Mouse (Mus musculus) liver, embryonic 14.5 days (tissue): Measurements from ENCODE around the gene Toe1. TPM values are rescaled to one million over a fixed set of nuclear protein-coding genes. Genes with fewer than 3 reads are reported as not detected.
A peak's percentile ranks its signal among the peaks of the same experiment; 100 is the strongest.

Experiments used
- ATAC-seq: fragments of 200-750 bp; cut with Nextera tagmentation; 2 replicates; pipeline ENCODE4 v1.8.0; 2017; ENCODE audit warnings: moderate number of reproducible peaks, mild to moderate bottlenecking, moderate library complexity; ENCODE audit not compliant: insufficient read depth
- DNase-seq, 3 experiments: peaks; one replicate each; pipeline ENCODE4 v3.0.0-alpha.2; 2012 to 2013; ENCODE audit warnings: low read depth in 3 of 3, low spot score in 3 of 3
- H3K27ac ChIP-seq: fragments of 300-500 bp; sonication (generic); 2 replicates; pipeline ENCODE4 v1.5.1; 2014; ENCODE audit warnings: moderate library complexity, mild to moderate bottlenecking, control low read depth, inconsistent platforms
- H3K27me3 ChIP-seq: fragments of 300-500 bp; sonication (generic); 2 replicates; pipeline ENCODE4 v1.6.1; 2014; ENCODE audit warnings: mild to moderate bottlenecking, low read length, moderate library complexity; ENCODE audit not compliant: control insufficient read depth, insufficient read depth
- H3K36me3 ChIP-seq: fragments of 300-500 bp; sonication (generic); replicated peaks from 2 replicates; pipeline ENCODE4 v1.6.1; 2014; ENCODE audit warnings: low read depth; ENCODE audit not compliant: control insufficient read depth, insufficient read depth
- H3K4me1 ChIP-seq, 2 experiments: fragments of 200-500 bp in 1 of 2; fragments of 300-500 bp in 1 of 2; sonication (generic) in 1 of 2; replicated peaks; 2 replicates each; pipeline ENCODE4 v1.6.1; 2012 to 2014; ENCODE audit warnings: antibody characterized with exemption in 1 of 2, inconsistent platforms in 1 of 2, low read length in 1 of 2; ENCODE audit not compliant: control insufficient read depth in 2 of 2, insufficient read depth in 2 of 2
- H3K4me2 ChIP-seq: fragments of 300-500 bp; sonication (generic); 2 replicates; pipeline ENCODE4 v1.6.1; 2014; ENCODE audit warnings: low read depth, mild to moderate bottlenecking, control low read depth, moderate library complexity
- H3K4me3 ChIP-seq, 2 experiments: fragments of 200-500 bp in 1 of 2; fragments of 300-500 bp in 1 of 2; sonication (generic) in 1 of 2; 2 replicates each; pipeline ENCODE4 v1.5.1; 2012 to 2014; ENCODE audit warnings: low read depth in 2 of 2, low read length in 2 of 2, mild to moderate bottlenecking in 2 of 2, control low read depth in 1 of 2, inconsistent platforms in 1 of 2, moderate library complexity in 1 of 2; ENCODE audit not compliant: insufficient read depth in 1 of 2
- H3K9ac ChIP-seq: fragments of 300-500 bp; sonication (generic); replicated peaks from 2 replicates; pipeline ENCODE4 v1.6.1; 2014; ENCODE audit warnings: mild to moderate bottlenecking, control low read depth, moderate library complexity
- H3K9me3 ChIP-seq: fragments of 300-500 bp; sonication (generic); 2 replicates; pipeline ENCODE4 v1.6.1; 2016; ENCODE audit warnings: low read length, mixed read lengths; ENCODE audit not compliant: control insufficient read depth
- CTCF ChIP-seq: IDR thresholded peaks from 2 replicates; pipeline ENCODE4 v1.5.1; 2016; ENCODE audit warnings: antibody characterized with exemption, low read depth, control low read depth
- EP300 ChIP-seq: IDR thresholded peaks from 2 replicates; pipeline ENCODE4 v1.6.1; 2016; ENCODE audit warnings: antibody characterized with exemption, low read depth
- WGBS: fragments of 180-500 bp; shearing (Covaris S2); extraction: QIAGEN DNeasy Blood & Tissue Kit; methylation state at CpG from one replicate; pipeline ENCODE4 v1.1.7; 2014; ENCODE audit not compliant: insufficient replicate concordance; 5-methylcytosine and 5-hydroxymethylcytosine counted together
- polyA plus RNA-seq, 2 experiments: library from polyadenylated mRNA; depleted of rRNA in 1 of 2; stranded (reverse) in 1 of 2; unstranded in 1 of 2; fragments of >200 nt; fragmentation: Nextera tagmentation in 1 of 2; extraction: Ambion mirVana in 1 of 2; gene quantifications; 2 replicates each; pipeline versions ENCODE4 v1.2.1 to v1.2.3; 2012 to 2014

The Toe1 gene
- polyA plus RNA-seq (2012; rRNA removed) = 13.7 and 14.7 TPM in 2 replicates
- polyA plus RNA-seq (2014; fragmentation: Nextera tagmentation; extraction: Ambion mirVana) = 14.2 and 15.0 TPM in 2 replicates

DNA sequence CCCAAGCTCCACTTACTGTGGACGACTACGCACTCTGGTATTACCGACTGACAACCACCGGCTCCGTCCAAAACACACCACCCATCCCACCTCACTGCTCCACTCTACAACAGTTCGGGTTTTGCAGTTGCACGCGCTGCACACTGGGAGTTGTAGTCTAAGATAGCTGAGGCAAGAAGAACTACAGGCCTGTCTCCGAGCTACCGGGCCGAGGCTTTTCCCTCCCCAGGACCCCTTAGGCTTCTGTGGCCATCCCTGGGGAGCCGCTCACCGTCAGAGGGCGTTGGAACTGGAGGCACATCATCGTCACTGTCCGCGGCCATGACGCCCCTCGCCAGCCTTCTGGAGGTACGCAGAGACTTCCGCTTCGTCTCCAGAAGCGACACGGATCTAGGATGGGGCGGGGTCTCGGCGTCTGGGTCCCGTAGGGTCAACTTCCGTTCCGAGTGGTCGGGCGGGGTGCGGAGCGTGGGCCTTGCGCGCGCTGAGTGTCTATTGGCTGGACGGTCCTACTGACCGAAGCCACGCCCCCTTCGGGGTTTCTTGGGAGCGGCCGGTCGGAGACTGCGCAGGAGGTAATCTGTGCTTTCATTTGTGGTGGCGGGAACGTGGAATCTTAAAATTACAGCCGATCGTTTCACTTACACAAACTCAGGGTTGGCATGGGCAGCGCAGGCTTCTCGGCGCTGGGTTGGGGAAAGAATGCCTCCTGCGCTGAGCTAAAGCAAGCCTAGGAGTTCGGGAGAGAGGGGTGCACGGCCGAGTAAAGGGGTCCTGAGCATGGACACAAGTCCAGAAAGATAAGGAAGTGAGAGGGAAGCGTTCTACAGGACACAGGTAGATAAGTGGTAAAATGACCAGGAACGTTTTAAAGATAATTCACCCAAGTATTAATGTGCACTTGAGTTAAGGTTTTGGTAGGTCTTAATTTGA lies at the start of gene Toe1, which contains the start of gene Mutyh:
Gene Toe1 (minus strand): TSS at position 444 of the 933 bp plus-strand sequence.
Gene Mutyh (plus strand): TSS at position 527 of the 933 bp plus-strand sequence.
- H3K27me3 ChIP-seq = no peaks in the 10 kb centered on the region
- H3K36me3 ChIP-seq = peaks cover 23% of the 10 kb centered on the region
- peak within 1 kb of the TSS; percentile 69 to 76 for H3K4me3 ChIP-seq
- TF ChIP-seq CTCF (peak; percentile 34), EP300 (no peak)
- peak within 1 kb of the TSS; percentile 94 for H3K4me2 ChIP-seq
- ATAC-seq = peak; percentile 97
- no peaks in the 10 kb centered on the region for H3K9me3 ChIP-seq
- under 1% methylated on average over 58 of the region's 58 CpGs for WGBS
- peaks cover 9 to 11% of the 10 kb centered on the region in 2 experiments for H3K4me1 ChIP-seq
- H3K27ac ChIP-seq = peak within 1 kb of the TSS; percentile 60
- H3K9ac ChIP-seq = peak within 1 kb of the TSS; percentile 79
- peak; percentile 95 to 96 (median 95) for DNase-seq

DNA sequence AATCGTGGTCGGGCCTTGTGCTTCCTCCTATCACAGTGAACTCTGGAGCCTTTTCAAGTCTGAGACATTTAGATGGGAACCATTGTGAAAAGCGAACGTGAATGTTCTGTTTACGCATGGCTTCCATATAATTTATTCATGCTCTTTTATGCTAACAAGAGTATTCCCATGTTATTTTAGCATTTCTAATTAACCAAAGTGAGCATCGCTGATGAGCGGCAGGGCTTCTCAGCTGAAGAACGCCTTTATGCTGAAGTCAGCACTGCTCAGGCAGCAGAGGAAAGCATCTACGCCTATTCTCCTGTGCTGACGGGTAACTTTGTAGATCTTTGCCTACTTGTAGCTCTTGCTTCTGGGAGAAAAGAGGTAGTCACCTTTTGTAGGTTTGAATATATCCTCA lies 49.8 kb upstream of the Toe1 start:
- Histone ChIP-seq H3K27me3 (no peaks in the 10 kb centered on the region; the same call in none of the 2 replicates), H3K9ac (no peak overlapping the region), H3K9me3 (no peaks in the 10 kb centered on the region), H3K4me2 (no peak overlapping the region), H3K4me3 (no peak overlapping the region), H3K27ac (no peak overlapping the region), H3K4me1 (no peaks in the 10 kb centered on the region), H3K36me3 (no peaks in the 10 kb centered on the region)
- WGBS = 74% methylated on average over 10 of the region's 10 CpGs
- ATAC-seq (no peak), DNase-seq (no peak)
- TF ChIP-seq EP300 (no peak), CTCF (no peak)

DNA sequence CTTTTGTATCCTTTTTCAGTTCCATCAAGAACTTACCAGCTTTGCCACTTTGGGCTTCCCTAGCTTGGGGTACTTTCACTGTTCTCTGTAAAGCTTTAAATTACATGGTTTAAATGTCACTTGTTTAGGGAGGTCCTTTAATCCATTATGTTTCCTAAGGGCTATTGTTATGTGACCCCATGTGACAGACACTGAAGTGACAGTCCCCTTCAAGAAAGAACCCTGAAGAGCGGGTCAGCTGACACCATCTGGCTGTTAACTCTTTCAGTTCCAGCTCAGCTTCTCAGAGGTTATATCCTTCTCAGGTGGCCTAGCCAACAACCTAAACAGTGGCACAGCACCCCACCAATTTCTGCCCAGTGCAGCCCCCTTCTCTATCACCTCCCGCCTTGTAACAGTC lies 46.8 kb upstream of the Toe1 start:
- TF ChIP-seq CTCF (no peak), EP300 (no peak)
- no peaks in the 10 kb centered on the region for H3K9me3 ChIP-seq
- ATAC-seq (no peak), DNase-seq (no peak)
- no peak overlapping the region for H3K9ac ChIP-seq
- 21% methylated on average over 2 of the region's 2 CpGs for WGBS
- no peak overlapping the region for H3K4me3 ChIP-seq
- H3K36me3 ChIP-seq = no peaks in the 10 kb centered on the region
- H3K27me3 ChIP-seq = no peaks in the 10 kb centered on the region; the same call in none of the 2 replicates
- H3K4me1 ChIP-seq = no peaks in the 10 kb centered on the region
- no peak overlapping the region for H3K4me2 ChIP-seq
- H3K27ac ChIP-seq = no peak overlapping the region

DNA sequence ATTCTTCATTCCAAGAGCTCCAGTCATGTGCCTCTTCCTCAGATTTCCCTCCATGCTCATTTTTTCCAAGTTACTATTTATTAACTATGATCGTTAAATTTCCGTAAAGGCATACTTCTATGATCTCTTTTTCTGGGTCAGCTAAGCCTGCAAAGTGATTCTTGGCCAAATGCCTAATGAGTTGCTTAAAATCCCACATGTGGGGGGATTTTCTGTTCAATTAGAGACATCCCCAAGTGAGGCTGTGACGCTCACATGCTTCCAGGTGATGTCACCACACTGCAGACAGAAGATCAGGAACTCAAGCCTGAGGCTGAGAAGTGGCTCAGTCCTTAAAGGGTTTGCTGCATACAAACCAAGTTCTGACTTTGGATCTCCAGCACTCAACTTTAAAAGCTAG lies 42.5 kb upstream of the Toe1 start:
- TF ChIP-seq CTCF (no peak), EP300 (no peak)
- Histone ChIP-seq H3K4me1 (no peaks in the 10 kb centered on the region), H3K4me3 (no peak overlapping the region), H3K9me3 (no peaks in the 10 kb centered on the region), H3K9ac (no peak overlapping the region), H3K27me3 (no peaks in the 10 kb centered on the region; the same call in none of the 2 replicates), H3K27ac (no peak overlapping the region), H3K36me3 (no peaks in the 10 kb centered on the region), H3K4me2 (no peak overlapping the region)
- ATAC-seq (no peak), DNase-seq (no peak)
- WGBS = 69% methylated on average over 3 of the region's 3 CpGs

DNA sequence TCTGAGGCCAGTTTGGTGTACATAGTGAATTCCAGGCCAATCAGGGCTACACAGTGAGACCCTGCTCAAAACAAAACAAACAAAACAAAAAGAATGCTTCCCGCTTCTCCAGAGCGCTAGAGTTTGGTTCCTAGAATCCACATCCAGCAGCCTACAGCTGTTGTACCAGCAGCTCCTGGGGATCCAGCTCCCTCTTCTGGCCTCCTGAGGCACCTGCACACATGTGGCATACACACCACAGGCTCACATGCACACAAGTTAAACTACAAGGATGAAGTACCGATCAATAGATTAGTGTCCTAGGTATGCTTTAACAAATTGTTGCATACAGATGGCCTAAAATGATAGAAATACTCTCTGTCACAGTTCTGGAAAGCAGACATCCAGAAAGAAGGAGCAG lies 36.9 kb upstream of the Toe1 start:
- no peaks in the 10 kb centered on the region for H3K4me1 ChIP-seq
- no peak overlapping the region for H3K27ac ChIP-seq
- H3K36me3 ChIP-seq = no peaks in the 10 kb centered on the region
- no peak overlapping the region for H3K4me2 ChIP-seq
- no peak for DNase-seq
- WGBS = 74% methylated on average over 3 of the region's 3 CpGs
- no peaks in the 10 kb centered on the region for H3K9me3 ChIP-seq
- no peak overlapping the region for H3K4me3 ChIP-seq
- peaks cover 6% of the 10 kb centered on the region for H3K27me3 ChIP-seq
- TF ChIP-seq CTCF (peak; percentile 32; the same call in 1 of the 2 replicates), EP300 (no peak)
- H3K9ac ChIP-seq = no peak overlapping the region
- ATAC-seq = no peak
